Mouse (Mus musculus) liver, embryonic 14.5 days (tissue): ENCODE results near the gene Fhl2. TPM values are rescaled to one million over a fixed set of nuclear protein-coding genes. Genes with fewer than 3 reads are reported as not detected.

Experiments used
- ATAC-seq: fragments of 200-750 bp; cut with Nextera tagmentation; 2 replicates; pipeline ENCODE4 v1.8.0; 2017; ENCODE audit warnings: moderate number of reproducible peaks, mild to moderate bottlenecking, moderate library complexity; ENCODE audit not compliant: insufficient read depth
- DNase-seq, 3 experiments: peaks; one replicate each; pipeline ENCODE4 v3.0.0-alpha.2; 2012 to 2013; ENCODE audit warnings: low read depth in 3 of 3, low spot score in 3 of 3
- H3K27ac ChIP-seq: fragments of 300-500 bp; sonication (generic); 2 replicates; pipeline ENCODE4 v1.5.1; 2014; ENCODE audit warnings: moderate library complexity, mild to moderate bottlenecking, control low read depth, inconsistent platforms
- H3K27me3 ChIP-seq: fragments of 300-500 bp; sonication (generic); 2 replicates; pipeline ENCODE4 v1.6.1; 2014; ENCODE audit warnings: mild to moderate bottlenecking, low read length, moderate library complexity; ENCODE audit not compliant: control insufficient read depth, insufficient read depth
- H3K36me3 ChIP-seq: fragments of 300-500 bp; sonication (generic); replicated peaks from 2 replicates; pipeline ENCODE4 v1.6.1; 2014; ENCODE audit warnings: low read depth; ENCODE audit not compliant: control insufficient read depth, insufficient read depth
- H3K4me1 ChIP-seq, 2 experiments: fragments of 200-500 bp in 1 of 2; fragments of 300-500 bp in 1 of 2; sonication (generic) in 1 of 2; replicated peaks; 2 replicates each; pipeline ENCODE4 v1.6.1; 2012 to 2014; ENCODE audit warnings: antibody characterized with exemption in 1 of 2, inconsistent platforms in 1 of 2, low read length in 1 of 2; ENCODE audit not compliant: control insufficient read depth in 2 of 2, insufficient read depth in 2 of 2
- H3K4me2 ChIP-seq: fragments of 300-500 bp; sonication (generic); 2 replicates; pipeline ENCODE4 v1.6.1; 2014; ENCODE audit warnings: low read depth, mild to moderate bottlenecking, control low read depth, moderate library complexity
- H3K4me3 ChIP-seq, 2 experiments: fragments of 200-500 bp in 1 of 2; fragments of 300-500 bp in 1 of 2; sonication (generic) in 1 of 2; 2 replicates each; pipeline ENCODE4 v1.5.1; 2012 to 2014; ENCODE audit warnings: low read depth in 2 of 2, low read length in 2 of 2, mild to moderate bottlenecking in 2 of 2, control low read depth in 1 of 2, inconsistent platforms in 1 of 2, moderate library complexity in 1 of 2; ENCODE audit not compliant: insufficient read depth in 1 of 2
- H3K9ac ChIP-seq: fragments of 300-500 bp; sonication (generic); replicated peaks from 2 replicates; pipeline ENCODE4 v1.6.1; 2014; ENCODE audit warnings: mild to moderate bottlenecking, control low read depth, moderate library complexity
- H3K9me3 ChIP-seq: fragments of 300-500 bp; sonication (generic); 2 replicates; pipeline ENCODE4 v1.6.1; 2016; ENCODE audit warnings: low read length, mixed read lengths; ENCODE audit not compliant: control insufficient read depth
- CTCF ChIP-seq: IDR thresholded peaks from 2 replicates; pipeline ENCODE4 v1.5.1; 2016; ENCODE audit warnings: antibody characterized with exemption, low read depth, control low read depth
- EP300 ChIP-seq: IDR thresholded peaks from 2 replicates; pipeline ENCODE4 v1.6.1; 2016; ENCODE audit warnings: antibody characterized with exemption, low read depth
- WGBS: fragments of 180-500 bp; shearing (Covaris S2); extraction: QIAGEN DNeasy Blood & Tissue Kit; methylation state at CpG from one replicate; pipeline ENCODE4 v1.1.7; 2014; ENCODE audit not compliant: insufficient replicate concordance; 5-methylcytosine and 5-hydroxymethylcytosine counted together
- polyA plus RNA-seq, 2 experiments: library from polyadenylated mRNA; depleted of rRNA in 1 of 2; stranded (reverse) in 1 of 2; unstranded in 1 of 2; fragments of >200 nt; fragmentation: Nextera tagmentation in 1 of 2; extraction: Ambion mirVana in 1 of 2; gene quantifications; 2 replicates each; pipeline versions ENCODE4 v1.2.1 to v1.2.3; 2012 to 2014

Gene Fhl2
- polyA plus RNA-seq (2012; rRNA removed) (2.0 and 2.3 TPM in 2 replicates), polyA plus RNA-seq (2014; fragmentation: Nextera tagmentation; extraction: Ambion mirVana) (1.8 and 2.9 TPM in 2 replicates)

- Histone ChIP-seq H3K9me3 (no peaks in the 10 kb centered on the region), H3K27me3 (no peaks in the 10 kb centered on the region), H3K27ac (no peak within 1 kb of the TSS), H3K36me3 (no peaks in the 10 kb centered on the region), H3K4me2 (no peak within 1 kb of the TSS), H3K4me3 (no peak within 1 kb of the TSS), H3K9ac (no peak within 1 kb of the TSS), H3K4me1 (no peaks in the 10 kb centered on the region)
- no peak for TF ChIP-seq EP300
- no peak for TF ChIP-seq CTCF
- ATAC-seq (no peak), DNase-seq (no peak)
- WGBS: 52% methylated on average over 5 of the region's 5 CpGs
Measured at GRCm38 (mm10) chr1:43196661-43197241, at the start of gene Fhl2. Gene Fhl2 (minus strand): TSS chr1:43196984.

GRCm38 (mm10) chr1:43245014-43245413, 48.2 kb upstream of the Fhl2 start:
- no peak overlapping the region for H3K4me3 ChIP-seq
- DNase-seq (no peak), ATAC-seq (no peak)
- WGBS: 68% methylated on average over 2 of the region's 2 CpGs
- TF ChIP-seq EP300 (no peak), CTCF (no peak)
- H3K27me3 ChIP-seq: no peaks in the 10 kb centered on the region
- H3K9ac ChIP-seq: no peak overlapping the region
- H3K36me3 ChIP-seq: no peaks in the 10 kb centered on the region
- H3K27ac ChIP-seq: no peak overlapping the region
- no peaks in the 10 kb centered on the region for H3K9me3 ChIP-seq
- H3K4me2 ChIP-seq: no peak overlapping the region
- H3K4me1 ChIP-seq: no peaks in the 10 kb centered on the region

DNA sequence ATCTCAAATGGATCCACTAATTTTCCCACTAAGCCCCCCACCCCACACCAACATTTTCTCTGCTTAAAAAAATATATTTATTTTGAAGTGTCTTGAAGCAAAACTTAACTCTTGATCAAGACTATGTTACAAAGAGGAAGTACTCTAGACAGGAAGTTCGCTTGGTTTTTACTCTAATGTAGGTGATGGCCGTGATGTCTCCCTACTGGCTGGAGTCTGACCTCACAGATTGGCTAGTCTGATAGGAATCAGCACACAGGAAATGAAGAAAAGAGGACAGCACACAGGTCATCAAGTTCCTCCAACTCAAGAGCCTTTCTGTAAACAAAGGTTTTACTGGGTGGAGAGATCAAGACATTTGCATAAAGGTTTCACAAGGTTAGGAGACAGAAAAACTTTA, 44.4 kb upstream of the Fhl2 start:
- no peaks in the 10 kb centered on the region for H3K9me3 ChIP-seq
- H3K4me1 ChIP-seq: no peaks in the 10 kb centered on the region
- H3K27me3 ChIP-seq: no peaks in the 10 kb centered on the region
- ATAC-seq: no peak
- no peak overlapping the region for H3K4me2 ChIP-seq
- no peaks in the 10 kb centered on the region for H3K36me3 ChIP-seq
- no peak overlapping the region for H3K9ac ChIP-seq
- DNase-seq: no peak
- no peak overlapping the region for H3K27ac ChIP-seq
- no peak overlapping the region for H3K4me3 ChIP-seq
- WGBS: 14% methylated on average over 2 of the region's 2 CpGs
- TF ChIP-seq EP300: no peak
- no peak for TF ChIP-seq CTCF

- Histone ChIP-seq H3K27ac (no peak overlapping the region), H3K4me3 (no peak overlapping the region), H3K9me3 (no peaks in the 10 kb centered on the region), H3K4me1 (no peaks in the 10 kb centered on the region), H3K9ac (no peak overlapping the region), H3K36me3 (no peaks in the 10 kb centered on the region), H3K27me3 (no peaks in the 10 kb centered on the region), H3K4me2 (no peak overlapping the region)
- 61% methylated on average over 2 of the region's 2 CpGs for WGBS
- no peak for DNase-seq
- TF ChIP-seq CTCF (no peak), EP300 (no peak)
- no peak for ATAC-seq
Measured at GRCm38 (mm10) chr1:43239796-43240313, 43.1 kb upstream of the Fhl2 start.

- DNase-seq (no peak), ATAC-seq (no peak)
- Histone ChIP-seq H3K27ac (no peak overlapping the region), H3K36me3 (no peaks in the 10 kb centered on the region), H3K4me1 (no peaks in the 10 kb centered on the region), H3K9me3 (no peaks in the 10 kb centered on the region), H3K4me3 (no peak overlapping the region), H3K9ac (no peak overlapping the region), H3K27me3 (no peaks in the 10 kb centered on the region), H3K4me2 (no peak overlapping the region)
- no peak for TF ChIP-seq EP300
- no peak for TF ChIP-seq CTCF
- WGBS: 68% methylated on average over 2 of the region's 2 CpGs
Measured at GRCm38 (mm10) chr1:43238471-43238870, 41.7 kb upstream of the Fhl2 start.
